Comparison of ENCODE assay signal across 15 mouse cellular contexts in the genomic region with DNA sequence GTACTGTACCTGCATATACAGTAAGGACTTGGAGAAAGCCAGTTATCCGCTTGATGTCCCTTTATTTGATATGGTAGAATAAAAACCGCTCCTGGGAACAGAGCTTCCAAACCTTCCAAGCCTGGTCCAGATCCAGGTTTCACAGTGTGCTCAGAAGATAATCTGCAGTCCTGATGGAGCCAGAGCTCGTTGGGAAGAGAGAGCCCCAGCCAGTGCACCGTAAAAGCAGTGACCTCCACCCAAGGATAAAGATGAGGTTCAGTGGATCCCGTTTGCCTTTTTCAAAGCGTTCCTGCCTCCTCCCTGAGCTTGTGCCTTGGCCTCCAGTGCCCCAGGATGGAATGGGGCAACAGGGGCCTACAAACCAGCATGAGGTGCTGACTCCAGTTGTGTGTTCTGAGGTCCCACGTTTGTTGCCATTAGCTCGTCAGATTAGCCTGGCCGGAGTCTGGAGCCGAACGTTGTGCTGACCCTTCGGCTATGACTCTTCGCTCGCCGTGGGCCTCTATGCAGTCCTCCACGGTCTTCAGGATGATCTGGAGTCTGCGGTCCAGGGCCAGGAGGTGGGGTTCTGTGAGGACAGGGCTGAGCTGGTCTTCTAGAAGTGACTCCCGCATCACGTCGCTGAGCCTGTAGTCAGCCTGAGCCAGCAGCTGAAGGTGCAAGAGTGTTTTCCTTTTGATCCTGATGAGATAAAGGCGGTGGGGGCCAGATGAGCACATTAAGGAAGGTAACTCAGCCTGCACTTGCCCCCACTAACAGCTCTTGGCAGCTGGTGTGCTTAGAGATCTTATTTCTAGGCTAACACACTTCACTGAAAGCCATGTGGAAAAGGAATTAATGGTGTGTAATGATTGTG. TPM values are rescaled to one million over a fixed set of nuclear protein-coding genes. Genes with fewer than 3 reads are reported as not detected.
A peak's percentile ranks its signal among the peaks of the same experiment; 100 is the strongest.
DNase-seq lines count a peak whose midpoint lies in the region; ATAC-seq and TF ChIP-seq lines count a peak whose summit lies in the region.
"Had no signal": no experiment of that assay in that cellular context is flagged by ENCODE, and none has a peak within 500 bp of the region (broad histone marks: within the 10 kb centered on the region; RNA-seq: fewer than 3 reads in every experiment).

No protein-coding gene starts in this region.

- no peak overlapping the region for H3K4me3 ChIP-seq in heart, adult 2 months
- H3K4me3 ChIP-seq in stomach, embryonic 15.5 days (replicated peaks): no peak overlapping the region
- no peak overlapping the region for H3K4me3 ChIP-seq in stomach, postnatal 0 days (ENCODE audit: low read depth, low read length)
- no peak overlapping the region for H3K4me3 ChIP-seq in hindbrain, postnatal 0 days (ENCODE audit: low read length)

- H3K36me3 ChIP-seq in heart, adult 2 months (ENCODE audit: control insufficient read depth, insufficient read depth, low read length): peaks cover 16% of the 10 kb centered on the region
- H3K36me3 ChIP-seq in stomach, embryonic 15.5 days: peaks cover 4% of the 10 kb centered on the region; the same call in 1 of the 2 replicates
- H3K36me3 ChIP-seq in stomach, postnatal 0 days (ENCODE audit: control insufficient read depth, insufficient read depth, low read length): 0 out of 2 replicates have a peak, but pooled peaks cover 5% of the 10 kb centered on the region
- H3K36me3 ChIP-seq in hindbrain, postnatal 0 days (ENCODE audit: insufficient read depth, low read length): 0 out of 2 replicates have a peak, but pooled peaks cover 3% of the 10 kb centered on the region

- no peak; the same call in 1 of the 2 replicates for TF ChIP-seq POLR2A in heart, adult 2 months (IDR thresholded peaks at IDR 0.05; ENCODE audit: insufficient read depth, low read depth, low read length)

- H3K27me3 ChIP-seq in heart, adult 2 months (ENCODE audit: control insufficient read depth, insufficient read depth, low read length): no peaks in the 10 kb centered on the region
- H3K27me3 ChIP-seq in stomach, embryonic 15.5 days (replicated peaks): no peaks in the 10 kb centered on the region
- H3K27me3 ChIP-seq in stomach, postnatal 0 days (ENCODE audit: control insufficient read depth, insufficient read depth, low read length): no peaks in the 10 kb centered on the region
- no peaks in the 10 kb centered on the region for H3K27me3 ChIP-seq in hindbrain, postnatal 0 days (ENCODE audit: insufficient read depth, low read length)

- DNase-seq in adrenal gland, adult (ENCODE audit: inconsistent age in 2 of 2, low spot score in 1 of 2): peak; percentile 43 to 61
- DNase-seq in adrenal gland, postnatal 4 days (ENCODE audit: low spot score in 2 of 2): no peak
- DNase-seq in heart, adult 2 months: peak; percentile 54 to 63
- no peak for DNase-seq in heart, postnatal 25 days (ENCODE audit: low spot score)
- no peak for DNase-seq in stomach, postnatal 0 days (ENCODE audit: low spot score)
- DNase-seq in thymus, postnatal 25 days: no peak
- no peak for DNase-seq in hindbrain, postnatal 0 days (ENCODE audit: low spot score)
- DNase-seq: adrenal gland, postnatal 10 days; forebrain, postnatal 0 days; kidney, postnatal 10 days; lung, embryonic 14.5 days; right cerebral cortex, postnatal 25 days had no signal

- ATAC-seq in stomach, embryonic 15.5 days (ENCODE audit: insufficient read depth, low FRiP score, low read depth): 0 out of 2 replicates have a peak, but pooled peaks have one; percentile 11
- ATAC-seq in stomach, postnatal 0 days (ENCODE audit: low FRiP score, low TSS enrichment): no peak
- no peak for ATAC-seq in hindbrain, postnatal 0 days
- ATAC-seq: forebrain, postnatal 0 days; midbrain, embryonic 16.5 days had no signal

- TF ChIP-seq CTCF in heart, adult 2 months (IDR thresholded peaks at IDR 0.05): no peak
- TF ChIP-seq CTCF in stomach, postnatal 0 days (IDR thresholded peaks at IDR 0.05; ENCODE audit: low read depth): no peak
- TF ChIP-seq CTCF in hindbrain, postnatal 0 days (IDR thresholded peaks at IDR 0.05; ENCODE audit: low read depth): no peak

- peak overlapping the region; percentile 73 for H3K27ac ChIP-seq in heart, adult 2 months
- H3K27ac ChIP-seq in stomach, embryonic 15.5 days: no peak overlapping the region
- H3K27ac ChIP-seq in stomach, postnatal 0 days (replicated peaks): no peak overlapping the region
- no peak overlapping the region for H3K27ac ChIP-seq in hindbrain, postnatal 0 days

- intact Hi-C loops in heart, adult 2 months (cut with DNase I): loop anchor here (10.0 kb wide), 1 partner anchor 592 kb away; no protein-coding TSS in a partner anchor
- intact Hi-C loops in heart, postnatal 25 days (cut with DNase I): no loop called here

- H3K4me1 ChIP-seq in heart, adult 2 months (ENCODE audit: control insufficient read depth, insufficient read depth, low read length): peaks cover 18% of the 10 kb centered on the region
- peaks cover 3% of the 10 kb centered on the region; the same call in 1 of the 2 replicates for H3K4me1 ChIP-seq in stomach, embryonic 15.5 days
- no peaks in the 10 kb centered on the region; the same call in 1 of the 2 replicates for H3K4me1 ChIP-seq in stomach, postnatal 0 days (replicated peaks; ENCODE audit: control insufficient read depth, insufficient read depth)
- H3K4me1 ChIP-seq in hindbrain, postnatal 0 days (ENCODE audit: insufficient read depth, low read length): no peaks in the 10 kb centered on the region

- TF ChIP-seq EP300 in heart, adult 2 months (IDR thresholded peaks at IDR 0.05; ENCODE audit: insufficient read depth, low read depth, low read length): no peak
- TF ChIP-seq EP300 in stomach, postnatal 0 days (optimal IDR thresholded peaks at IDR 0.05): no peak

- no peaks in the 10 kb centered on the region for H3K9me3 ChIP-seq in stomach, embryonic 15.5 days
- H3K9me3 ChIP-seq in stomach, postnatal 0 days (ENCODE audit: control insufficient read depth, low read length): no peaks in the 10 kb centered on the region
- H3K9me3 ChIP-seq in hindbrain, postnatal 0 days (ENCODE audit: low read length): no peaks in the 10 kb centered on the region

- no peak overlapping the region for H3K4me2 ChIP-seq in stomach, embryonic 15.5 days
- no peak overlapping the region for H3K4me2 ChIP-seq in stomach, postnatal 0 days (replicated peaks; ENCODE audit: low read depth)
- no peak overlapping the region for H3K4me2 ChIP-seq in hindbrain, postnatal 0 days (ENCODE audit: low read depth, low read length)
- H3K4me2 ChIP-seq: liver, embryonic 11.5 days; lung, embryonic 14.5 days had no signal

- H3K9ac ChIP-seq in heart, adult 2 months (ENCODE audit: low read depth, low read length): no peak overlapping the region
- no peak overlapping the region for H3K9ac ChIP-seq in stomach, embryonic 15.5 days
- H3K9ac ChIP-seq in stomach, postnatal 0 days (ENCODE audit: low read length): no peak overlapping the region
- no peak overlapping the region for H3K9ac ChIP-seq in hindbrain, postnatal 0 days (replicated peaks; ENCODE audit: low read length)
- H3K9ac ChIP-seq: forebrain, postnatal 0 days; lung, embryonic 14.5 days had no signal

- H3K79me2 ChIP-seq in heart, adult 2 months (replicated peaks; ENCODE audit: control insufficient read depth, insufficient read depth, low read length): no peaks in the 10 kb centered on the region

- WGBS in heart, adult 2 months: 42% methylated on average over 21 of the region's 21 CpGs
- 65% methylated on average over 21 of the region's 21 CpGs for WGBS in stomach, embryonic 15.5 days
- 66% methylated on average over 21 of the region's 21 CpGs for WGBS in stomach, postnatal 0 days
- 73% methylated on average over 21 of the region's 21 CpGs for WGBS in hindbrain, postnatal 0 days

RNA-seq across cellular contexts. Expression of a gene that starts 23.9 kb away (rescaled TPM):
- total RNA-seq in adrenal gland, postnatal 4 days (2021): 100 to 1,000 TPM; 428 to 430 TPM
- 100 to 1,000 TPM; 363 to 378 TPM for total RNA-seq in heart, adult 2 months (2021)
- 169 and 248 TPM in 2 replicates for polyA plus RNA-seq in heart, adult 2 months (2012; rRNA removed)
- 100 to 1,000 TPM; 330 to 341 TPM for total RNA-seq in heart, postnatal 25 days (2021)
- polyA plus RNA-seq in stomach, embryonic 15.5 days (2015; fragmentation: Nextera tagmentation; extraction: Ambion mirVana): 291 and 297 TPM in 2 replicates
- 176 and 177 TPM in 2 replicates for polyA plus RNA-seq in stomach, postnatal 0 days (2015; fragmentation: Nextera tagmentation; extraction: Ambion mirVana)
- 190 and 198 TPM in 2 replicates for total RNA-seq in hindbrain, postnatal 0 days (2014; rRNA removed)
- polyA plus RNA-seq in hindbrain, postnatal 0 days (2015; fragmentation: Nextera tagmentation; extraction: Ambion mirVana): 425 and 435 TPM in 2 replicates

RNA-seq across cellular contexts. Expression of a gene that starts 49.0 kb away (rescaled TPM):
- total RNA-seq in adrenal gland, postnatal 4 days (2021): 10 to 100 TPM; 11.8 to 15.7 TPM
- total RNA-seq in heart, adult 2 months (2021): 1 to 10 TPM; 5.8 to 6.3 TPM
- polyA plus RNA-seq in heart, adult 2 months (2012; rRNA removed): 6.1 and 7.9 TPM in 2 replicates
- total RNA-seq in heart, postnatal 25 days (2021): 1 to 10 TPM; 4.3 to 4.9 TPM
- 2.3 and 3.0 TPM in 2 replicates for polyA plus RNA-seq in stomach, embryonic 15.5 days (2015; fragmentation: Nextera tagmentation; extraction: Ambion mirVana)
- polyA plus RNA-seq in stomach, postnatal 0 days (2015; fragmentation: Nextera tagmentation; extraction: Ambion mirVana): 3.9 and 4.8 TPM in 2 replicates
- 9.1 and 10.1 TPM in 2 replicates for total RNA-seq in hindbrain, postnatal 0 days (2014; rRNA removed)
- polyA plus RNA-seq in hindbrain, postnatal 0 days (2015; fragmentation: Nextera tagmentation; extraction: Ambion mirVana): 9.3 and 9.4 TPM in 2 replicates

Comparison
In these comparisons a context has a peak if more than half of its experiments do, and no peak if none do; other contexts are left out.
1. DNase-seq: peak in adrenal gland, adult (2 of 2) and heart, adult 2 months (2 of 2); none in adrenal gland, postnatal 4 days (0 of 2), heart, postnatal 25 days (single experiment), stomach, postnatal 0 days (single experiment), thymus, postnatal 25 days (single experiment) and hindbrain, postnatal 0 days (single experiment).